Mouse (Mus musculus): ENCODE measurements around the gene Clec16a.

Gene Clec16a

GRCm38 (mm10) chr16:10788271-10788670 is 243.1 kb downstream of the Clec16a start, which contains the start of gene Tnp2:
TSS of gene Tnp2 (minus strand) at chr16:10788660.
- DNase-seq (ENCODE audit: low spot score), result no peak

GRCm38 (mm10) chr16:10788866-10789265 is 243.7 kb downstream of the Clec16a start:
- DNase-seq (ENCODE audit: low spot score), result no peak

- no peak for DNase-seq (ENCODE audit: low spot score)
Observed at GRCm38 (mm10) chr16:10790702-10791101, 245.6 kb downstream of the Clec16a start, which contains the start of gene Prm3. TSS of gene Prm3 (minus strand) at chr16:10790914.

Measured in ovary, postnatal 10 days (tissue).